Mouse (Mus musculus) cerebellum, adult 9-10 months (tissue): ENCODE data around the gene Mrpl18.
"Not testable (repeated sequence)": the region's sequence is repeated elsewhere in the genome, so short reads cannot be mapped to it uniquely, and the experiment has no call there.

Source experiments
- DNase-seq: peaks from one replicate; pipeline ENCODE4 v3.0.0; 2022

The Mrpl18 gene

DNA sequence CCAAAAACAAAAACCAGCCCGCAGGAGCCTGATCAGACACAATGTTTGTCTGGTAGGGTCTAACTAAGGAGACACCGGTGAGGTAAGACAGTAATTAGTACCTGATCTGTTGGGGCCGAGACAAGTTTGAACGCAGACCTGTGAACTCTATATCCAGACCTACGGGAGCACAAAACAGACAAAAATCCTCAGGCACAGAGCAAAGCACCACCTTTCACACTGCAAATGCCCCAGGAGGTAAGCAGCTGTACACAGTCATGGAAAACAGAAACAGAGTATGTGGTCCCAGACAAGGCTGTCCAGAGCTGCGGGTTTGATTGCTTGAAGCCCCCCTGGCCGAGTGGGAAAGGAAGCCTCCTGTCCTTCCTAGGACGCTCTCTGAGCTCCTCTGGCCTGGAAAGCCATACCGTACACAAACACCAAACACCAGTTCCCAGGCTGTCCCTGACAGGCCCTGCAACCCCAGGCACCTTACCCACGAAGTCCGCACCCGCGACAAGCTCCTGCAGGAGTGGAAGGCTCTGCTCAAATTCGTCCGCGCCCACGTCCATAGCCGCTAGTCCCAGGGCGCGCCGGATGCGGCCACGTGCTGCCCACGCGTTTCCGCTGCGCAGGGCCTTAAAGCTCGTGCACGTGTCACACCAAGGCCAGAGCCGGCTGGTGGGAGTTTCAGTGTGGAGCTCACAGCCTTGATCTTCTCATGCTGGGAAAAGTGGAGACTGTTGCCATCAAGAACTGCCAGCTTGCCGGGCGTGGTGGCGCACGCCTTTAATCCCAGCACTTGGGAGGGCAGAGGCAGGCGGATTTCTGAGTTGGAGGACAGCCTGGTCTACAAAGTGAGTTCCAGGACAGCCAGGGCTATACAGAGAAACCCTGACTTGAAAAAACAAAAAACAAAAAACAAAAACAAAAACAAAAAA lies 6.5 kb downstream of the Mrpl18 start, which contains the start of gene Pnldc1:
Gene Pnldc1, minus strand, starts transcription at position 870 of the 920 bp plus-strand sequence.
- no peak for DNase-seq

GRCm38 (mm10) chr17:12906436-12906835 lies 9.7 kb downstream of the Mrpl18 start:
- DNase-seq = no peak

- no peak for DNase-seq
Observed at GRCm38 (mm10) chr17:12905810-12906209, 10.3 kb downstream of the Mrpl18 start.

- DNase-seq = no peak
Observed at GRCm38 (mm10) chr17:12904349-12904748, 11.8 kb downstream of the Mrpl18 start.

GRCm38 (mm10) chr17:12903372-12904333 lies 12.5 kb downstream of the Mrpl18 start:
- no peak for DNase-seq

GRCm38 (mm10) chr17:12902291-12902690 lies 13.9 kb downstream of the Mrpl18 start:
- no peak for DNase-seq

GRCm38 (mm10) chr17:12898607-12899006 lies 17.5 kb downstream of the Mrpl18 start:
- not testable (repeated sequence) for DNase-seq

- no peak for DNase-seq
Observed at GRCm38 (mm10) chr17:12897674-12898073, 18.5 kb downstream of the Mrpl18 start.

DNA sequence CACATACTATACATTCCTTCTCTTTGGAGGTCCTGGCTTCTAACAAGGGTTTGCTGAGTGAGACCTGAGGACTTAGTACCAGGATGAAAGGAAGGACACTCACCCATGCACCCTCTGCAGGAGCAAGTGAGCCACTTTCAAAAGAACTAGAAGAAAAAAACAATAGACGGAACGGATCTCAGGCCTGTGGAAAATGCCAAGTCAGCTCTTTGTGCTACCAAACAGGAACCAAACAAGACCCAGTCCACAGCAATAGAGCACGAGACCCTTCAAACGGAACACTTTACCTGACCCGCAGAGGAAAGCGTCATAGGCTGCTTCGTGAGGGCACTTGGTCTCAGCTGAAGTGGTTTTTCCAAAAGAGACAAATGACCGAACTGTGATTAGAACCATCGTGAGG lies 24.1 kb downstream of the Mrpl18 start:
- DNase-seq = no peak

DNA sequence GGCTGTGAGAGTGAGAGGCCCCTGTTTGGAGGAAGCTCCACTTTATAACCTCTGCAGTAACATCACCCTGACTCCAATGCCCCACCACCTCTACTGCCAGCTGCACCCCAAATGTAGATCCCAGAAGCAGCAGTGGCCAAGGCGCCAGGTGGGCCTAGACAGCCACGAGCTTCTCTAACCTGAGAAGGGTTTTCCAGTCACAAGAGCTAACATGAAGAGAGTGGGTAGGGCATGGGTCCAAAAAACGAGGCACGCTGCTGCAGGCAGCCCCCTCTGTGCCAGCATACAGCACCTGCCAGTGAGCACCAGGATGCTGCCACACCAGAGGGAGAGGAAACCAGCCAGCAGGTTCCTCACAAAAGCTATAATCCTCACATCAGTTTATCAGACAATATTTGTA lies 25.1 kb downstream of the Mrpl18 start:
- DNase-seq = no peak

GRCm38 (mm10) chr17:12887021-12887775 lies 28.9 kb downstream of the Mrpl18 start:
- DNase-seq = no peak

GRCm38 (mm10) chr17:12886620-12887019 lies 29.5 kb downstream of the Mrpl18 start:
- DNase-seq = no peak

- no peak for DNase-seq
Observed at GRCm38 (mm10) chr17:12881216-12881615, 34.9 kb downstream of the Mrpl18 start.

GRCm38 (mm10) chr17:12880178-12880577 lies 36.0 kb downstream of the Mrpl18 start:
- peak; percentile 86 for DNase-seq

- DNase-seq = no peak
Observed at GRCm38 (mm10) chr17:12875734-12876133, 40.4 kb downstream of the Mrpl18 start, which contains the start of gene Mrgprh. Gene Mrgprh (plus strand): TSS chr17:12876034.

- peak; percentile 54 for DNase-seq
Observed at GRCm38 (mm10) chr17:12872275-12873028, 43.7 kb downstream of the Mrpl18 start.

DNA sequence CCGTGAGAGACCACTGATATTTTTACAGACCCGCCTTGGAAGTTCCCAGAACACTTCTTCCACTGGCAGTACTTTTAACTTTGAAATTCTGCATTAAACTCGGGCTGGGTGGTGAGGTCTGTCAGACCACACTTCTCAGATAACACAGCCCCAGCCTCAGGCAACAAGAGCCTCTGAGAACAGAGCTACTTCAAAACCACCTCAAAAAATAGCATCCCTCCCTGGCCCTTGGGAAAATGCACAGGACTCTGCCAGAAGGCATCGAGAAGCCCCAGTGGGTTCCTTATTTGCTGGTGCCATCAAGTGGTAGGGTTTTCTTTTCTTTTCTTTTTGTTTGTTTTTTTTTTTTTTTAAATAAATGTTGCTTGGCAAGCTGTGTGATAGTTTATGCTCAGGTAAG lies 47.5 kb downstream of the Mrpl18 start:
- no peak for DNase-seq

DNA sequence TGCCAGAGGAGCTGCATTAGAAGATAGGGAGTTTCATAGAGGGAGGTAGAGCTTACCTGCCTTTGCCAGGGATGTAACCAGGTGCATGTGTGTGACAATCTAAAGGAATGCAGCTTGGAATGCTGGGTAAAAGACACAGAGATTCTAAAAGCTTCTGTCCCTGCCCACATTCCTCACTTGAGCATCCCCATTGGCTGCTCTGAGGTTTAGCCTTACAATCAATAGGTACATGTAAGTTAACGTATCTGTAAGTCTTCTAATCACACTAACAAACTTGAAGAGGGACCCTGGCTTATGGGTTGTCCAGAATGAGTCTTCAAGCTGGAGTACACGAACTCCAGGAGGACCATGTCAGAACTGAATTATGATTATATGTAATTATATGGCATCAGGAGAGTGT lies 48.1 kb downstream of the Mrpl18 start, which contains the start of gene Mas1:
Gene Mas1, minus strand, starts transcription at position 101 of the 400 bp plus-strand sequence.
- no peak for DNase-seq

DNA sequence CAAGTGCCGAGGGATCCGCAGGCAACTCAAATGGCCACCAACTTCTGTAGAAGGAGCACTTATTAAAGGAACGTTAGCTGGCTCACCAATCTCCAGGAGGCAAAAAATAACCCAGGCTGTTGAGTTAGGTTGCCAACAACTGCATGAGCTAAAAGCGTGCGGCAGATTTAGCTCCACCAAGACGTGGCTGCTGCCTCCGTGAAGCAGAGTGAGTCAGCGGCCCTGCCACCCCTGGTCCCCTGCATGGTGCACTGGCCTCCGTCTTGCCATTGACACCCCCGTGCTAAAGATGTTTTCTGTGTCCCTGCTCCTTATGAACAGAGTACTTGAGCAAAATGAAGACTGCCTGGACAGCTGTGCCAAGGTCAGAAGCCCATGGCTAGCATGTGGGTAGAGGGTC lies 49.3 kb downstream of the Mrpl18 start:
- no peak for DNase-seq

- no peak for DNase-seq
Observed at GRCm38 (mm10) chr17:12865407-12865806, 50.7 kb downstream of the Mrpl18 start.

- peak; percentile 55 for DNase-seq
Observed at GRCm38 (mm10) chr17:12864111-12864510, 52.0 kb downstream of the Mrpl18 start.
